Mouse (Mus musculus) embryonic facial prominence, embryonic 13.5 days (tissue): ENCODE results near the gene Krt23. TPM values are rescaled to one million over a fixed set of nuclear protein-coding genes. Genes with fewer than 3 reads are reported as not detected.

Experiments
- ATAC-seq: fragments of 200-750 bp; cut with Nextera tagmentation; 2 replicates; pipeline ENCODE4 v1.8.0; 2017; ENCODE audit warnings: low read depth; ENCODE audit not compliant: insufficient number of reproducible peaks, insufficient read depth, low FRiP score, low TSS enrichment
- H3K27ac ChIP-seq: fragments of 300-500 bp; sonication (generic); 2 replicates; pipeline ENCODE4 v1.5.1; 2015; ENCODE audit warnings: moderate library complexity, mild to moderate bottlenecking, inconsistent platforms
- H3K27me3 ChIP-seq: fragments of 300-500 bp; sonication (generic); 2 replicates; pipeline ENCODE4 v1.6.1; 2015; ENCODE audit warnings: mild to moderate bottlenecking, inconsistent platforms
- H3K36me3 ChIP-seq: fragments of 300-500 bp; sonication (generic); 2 replicates; pipeline ENCODE4 v1.6.1; 2015; ENCODE audit warnings: mild to moderate bottlenecking, inconsistent platforms
- H3K4me1 ChIP-seq: fragments of 300-500 bp; sonication (generic); 2 replicates; pipeline ENCODE4 v1.6.1; 2015; ENCODE audit warnings: inconsistent platforms
- H3K4me2 ChIP-seq: fragments of 300-500 bp; sonication (generic); 2 replicates; pipeline ENCODE4 v1.6.1; 2015; ENCODE audit warnings: moderate library complexity, mild to moderate bottlenecking, inconsistent platforms
- H3K4me3 ChIP-seq: fragments of 300-500 bp; sonication (generic); 2 replicates; pipeline ENCODE4 v1.5.1; 2015; ENCODE audit warnings: mild to moderate bottlenecking, inconsistent platforms
- H3K9ac ChIP-seq: fragments of 300-500 bp; sonication (generic); 2 replicates; pipeline ENCODE4 v1.6.1; 2015; ENCODE audit warnings: mild to moderate bottlenecking, inconsistent platforms
- H3K9me3 ChIP-seq: fragments of 300-500 bp; sonication (generic); 2 replicates; pipeline ENCODE4 v1.6.1; 2016; ENCODE audit warnings: inconsistent platforms
- WGBS: fragments of 180-500 bp; shearing (Covaris S2); methylation state at CpG from one replicate; pipeline ENCODE4 v1.1.7; 2015; ENCODE audit warnings: mixed read lengths; 5-methylcytosine and 5-hydroxymethylcytosine counted together
- polyA plus RNA-seq: library from polyadenylated mRNA; unstranded; fragments of >200 nt; fragmentation: Nextera tagmentation; extraction: Ambion mirVana; gene quantifications from 2 replicates; pipeline ENCODE4 v1.2.1, GENCODE M21; 2015

Krt23 gene
- polyA plus RNA-seq, 1 experiment from 2014 or later: 5.1 TPM

- no peak overlapping the region for H3K27ac ChIP-seq
- H3K27me3 ChIP-seq: no peaks in the 10 kb centered on the region
- no peak overlapping the region for H3K4me3 ChIP-seq
- no peak overlapping the region for H3K4me2 ChIP-seq
- H3K4me1 ChIP-seq: no peaks in the 10 kb centered on the region
- H3K9ac ChIP-seq: no peak overlapping the region
- H3K36me3 ChIP-seq: no peaks in the 10 kb centered on the region
- no peak for ATAC-seq
- H3K9me3 ChIP-seq: no peaks in the 10 kb centered on the region
- WGBS: 77% methylated on average over 6 of the region's 6 CpGs
Measured at GRCm38 (mm10) chr11:99473433-99473832, 19.5 kb downstream of the Krt23 start.

DNA sequence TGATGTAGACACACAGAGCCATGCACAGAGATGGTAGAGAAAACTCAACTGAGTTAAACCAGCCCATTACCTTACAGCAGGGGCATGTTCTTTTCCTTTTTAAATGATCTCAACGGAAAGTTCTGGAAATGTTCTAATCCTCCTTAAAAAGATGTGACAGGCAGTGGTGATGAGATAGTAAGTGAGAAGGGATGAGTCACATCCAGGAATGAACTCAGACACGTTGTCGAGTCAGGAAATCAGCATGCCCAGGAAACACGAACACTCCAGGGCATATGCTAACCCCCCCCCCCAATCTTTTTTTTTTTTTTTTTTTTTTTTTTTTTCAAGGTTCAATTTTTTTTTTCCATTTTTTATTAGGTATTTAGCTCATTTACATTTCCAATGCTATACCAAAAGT is 20.5 kb downstream of the Krt23 start:
- Histone ChIP-seq H3K4me2 (no peak overlapping the region), H3K4me3 (no peak overlapping the region), H3K27ac (no peak overlapping the region), H3K36me3 (no peaks in the 10 kb centered on the region), H3K27me3 (no peaks in the 10 kb centered on the region), H3K9me3 (no peaks in the 10 kb centered on the region), H3K4me1 (no peaks in the 10 kb centered on the region), H3K9ac (no peak overlapping the region)
- ATAC-seq: no peak
- WGBS: 59% methylated on average over 4 of the region's 4 CpGs

- no peak for ATAC-seq
- H3K9me3 ChIP-seq: no peaks in the 10 kb centered on the region
- H3K27ac ChIP-seq: no peak overlapping the region
- H3K4me3 ChIP-seq: no peak overlapping the region
- no peaks in the 10 kb centered on the region for H3K36me3 ChIP-seq
- 92% methylated on average over 6 of the region's 6 CpGs for WGBS
- no peaks in the 10 kb centered on the region for H3K4me1 ChIP-seq
- H3K9ac ChIP-seq: no peak overlapping the region
- H3K4me2 ChIP-seq: no peak overlapping the region
- no peaks in the 10 kb centered on the region for H3K27me3 ChIP-seq
Measured at GRCm38 (mm10) chr11:99471946-99472345, 21.0 kb downstream of the Krt23 start.

DNA sequence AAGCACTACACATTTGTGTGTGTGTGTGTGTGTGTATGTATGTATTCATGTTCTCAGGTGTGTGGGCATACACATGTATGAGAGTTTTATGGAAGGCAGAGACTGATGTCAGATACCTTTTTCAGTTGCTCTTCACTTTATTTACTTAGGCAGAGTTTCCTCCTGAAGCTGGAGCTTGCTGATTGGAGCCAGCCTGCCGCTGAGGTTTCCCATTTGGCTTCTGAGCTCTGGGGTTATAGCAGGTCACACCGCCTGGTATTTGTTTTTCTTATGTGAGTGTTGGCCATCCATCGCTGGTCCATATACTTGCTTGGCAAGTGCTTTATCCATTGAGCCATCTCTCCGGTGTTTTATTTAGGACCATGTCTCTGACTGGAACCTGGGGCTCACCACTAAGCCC is 23.7 kb downstream of the Krt23 start:
- 86% methylated on average over 4 of the region's 4 CpGs for WGBS
- Histone ChIP-seq H3K4me1 (0 out of 2 replicates have a peak, but pooled peaks cover 2% of the 10 kb centered on the region), H3K27me3 (no peaks in the 10 kb centered on the region), H3K4me2 (no peak overlapping the region), H3K9me3 (no peaks in the 10 kb centered on the region), H3K36me3 (no peaks in the 10 kb centered on the region), H3K4me3 (no peak overlapping the region), H3K9ac (no peak overlapping the region), H3K27ac (no peak overlapping the region)
- no peak for ATAC-seq

GRCm38 (mm10) chr11:99468566-99468965 is 24.4 kb downstream of the Krt23 start:
- 69% methylated on average over 11 of the region's 11 CpGs for WGBS
- no peaks in the 10 kb centered on the region for H3K36me3 ChIP-seq
- no peak overlapping the region for H3K27ac ChIP-seq
- no peak overlapping the region for H3K4me3 ChIP-seq
- ATAC-seq: no peak
- H3K27me3 ChIP-seq: no peaks in the 10 kb centered on the region
- H3K9me3 ChIP-seq: no peaks in the 10 kb centered on the region
- no peak overlapping the region for H3K9ac ChIP-seq
- 0 out of 2 replicates have a peak, but pooled peaks cover 2% of the 10 kb centered on the region for H3K4me1 ChIP-seq
- no peak overlapping the region for H3K4me2 ChIP-seq

DNA sequence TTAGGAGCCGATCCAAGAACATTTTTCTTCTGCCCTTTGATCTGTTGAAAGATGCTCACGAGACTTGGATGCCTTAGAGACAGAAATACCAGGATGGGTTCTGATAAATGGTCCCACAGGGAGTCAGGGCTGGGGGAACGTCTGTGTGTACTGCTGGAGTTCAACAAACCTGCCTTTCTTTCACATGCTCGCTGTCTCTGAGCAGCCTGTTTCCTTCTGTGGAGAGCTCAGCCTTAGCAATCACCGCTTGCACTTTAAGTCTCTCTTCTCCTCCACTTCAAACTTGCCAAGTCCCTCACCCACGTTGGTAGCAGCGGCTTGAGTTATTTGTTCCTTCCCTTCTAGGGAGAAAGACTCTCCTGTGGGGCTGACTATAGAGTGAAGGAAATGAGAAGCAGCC is 26.6 kb downstream of the Krt23 start:
- Histone ChIP-seq H3K4me3 (no peak overlapping the region), H3K36me3 (no peaks in the 10 kb centered on the region), H3K27me3 (0 out of 2 replicates have a peak, but pooled peaks cover 4% of the 10 kb centered on the region), H3K4me2 (no peak overlapping the region), H3K4me1 (0 out of 2 replicates have a peak, but pooled peaks cover 2% of the 10 kb centered on the region), H3K27ac (no peak overlapping the region), H3K9me3 (no peaks in the 10 kb centered on the region), H3K9ac (no peak overlapping the region)
- WGBS: 22% methylated on average over 7 of the region's 7 CpGs
- no peak for ATAC-seq

- H3K9me3 ChIP-seq: no peaks in the 10 kb centered on the region
- 0 out of 2 replicates have a peak, but pooled peaks cover 4% of the 10 kb centered on the region for H3K27me3 ChIP-seq
- H3K4me2 ChIP-seq: no peak overlapping the region
- 0 out of 2 replicates have a peak, but pooled peaks cover 2% of the 10 kb centered on the region for H3K4me1 ChIP-seq
- 4% methylated on average over 5 of the region's 5 CpGs for WGBS
- H3K36me3 ChIP-seq: no peaks in the 10 kb centered on the region
- H3K27ac ChIP-seq: no peak overlapping the region
- H3K4me3 ChIP-seq: no peak overlapping the region
- no peak for ATAC-seq
- H3K9ac ChIP-seq: no peak overlapping the region
Measured at GRCm38 (mm10) chr11:99464836-99465235, 28.1 kb downstream of the Krt23 start.

DNA sequence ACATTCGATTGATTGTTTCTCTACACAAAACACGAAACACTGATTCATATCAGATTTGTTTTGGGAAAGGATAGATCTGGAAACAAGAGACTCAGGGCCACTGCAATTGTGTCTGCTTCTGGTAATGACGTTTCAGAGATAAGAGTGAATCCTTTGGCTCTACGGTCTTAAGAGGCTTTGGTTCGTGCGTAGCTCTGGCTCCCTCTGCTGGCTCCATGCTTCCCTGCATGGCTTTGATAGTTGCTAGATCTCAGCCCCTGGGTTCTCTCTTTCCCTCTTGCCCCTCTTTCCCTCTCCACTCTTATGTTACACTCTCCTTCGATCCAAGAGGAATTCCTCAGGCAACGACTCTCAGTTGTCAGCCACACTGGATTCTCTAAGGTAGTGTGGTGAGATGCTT is 29.8 kb downstream of the Krt23 start:
- no peaks in the 10 kb centered on the region for H3K36me3 ChIP-seq
- H3K4me3 ChIP-seq: no peak overlapping the region
- H3K27me3 ChIP-seq: 0 out of 2 replicates have a peak, but pooled peaks cover 4% of the 10 kb centered on the region
- no peaks in the 10 kb centered on the region for H3K9me3 ChIP-seq
- H3K4me2 ChIP-seq: no peak overlapping the region
- no peak overlapping the region for H3K27ac ChIP-seq
- H3K4me1 ChIP-seq: 0 out of 2 replicates have a peak, but pooled peaks cover 2% of the 10 kb centered on the region
- 9% methylated on average over 8 of the region's 8 CpGs for WGBS
- no peak overlapping the region for H3K9ac ChIP-seq
- ATAC-seq: no peak

- Histone ChIP-seq H3K9ac (no peak overlapping the region), H3K36me3 (no peaks in the 10 kb centered on the region), H3K4me1 (0 out of 2 replicates have a peak, but pooled peaks cover 2% of the 10 kb centered on the region), H3K9me3 (no peaks in the 10 kb centered on the region), H3K4me3 (no peak overlapping the region), H3K4me2 (no peak overlapping the region), H3K27me3 (0 out of 2 replicates have a peak, but pooled peaks cover 4% of the 10 kb centered on the region), H3K27ac (no peak overlapping the region)
- ATAC-seq: no peak
- 73% methylated on average over 7 of the region's 7 CpGs for WGBS
Measured at GRCm38 (mm10) chr11:99461736-99462135, 31.2 kb downstream of the Krt23 start.

DNA sequence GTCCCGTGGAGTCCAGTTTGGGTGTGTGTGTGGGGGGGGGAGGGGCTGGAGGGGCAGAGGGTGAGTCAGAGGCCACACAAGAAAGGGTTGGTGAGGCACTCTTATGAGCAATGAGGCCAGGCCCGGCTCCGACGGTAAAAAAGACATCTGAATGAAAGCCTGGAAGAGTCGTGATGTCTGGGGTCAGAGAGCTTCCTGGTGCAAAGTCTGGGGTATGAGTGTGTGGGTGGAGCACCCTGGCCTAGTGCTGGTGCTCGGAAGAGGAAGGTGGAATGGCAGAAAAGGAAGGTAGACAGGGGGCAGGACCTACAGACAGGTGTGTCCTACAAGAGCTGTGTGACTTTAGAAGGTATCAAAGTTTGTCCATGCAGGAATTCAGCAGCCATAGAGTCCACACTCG is 34.0 kb downstream of the Krt23 start:
- Histone ChIP-seq H3K4me1 (no peaks in the 10 kb centered on the region), H3K36me3 (no peaks in the 10 kb centered on the region), H3K9ac (no peak overlapping the region), H3K9me3 (no peaks in the 10 kb centered on the region), H3K27me3 (0 out of 2 replicates have a peak, but pooled peaks cover 4% of the 10 kb centered on the region), H3K4me2 (no peak overlapping the region), H3K4me3 (no peak overlapping the region), H3K27ac (no peak overlapping the region)
- ATAC-seq: no peak
- 68% methylated on average over 7 of the region's 7 CpGs for WGBS

DNA sequence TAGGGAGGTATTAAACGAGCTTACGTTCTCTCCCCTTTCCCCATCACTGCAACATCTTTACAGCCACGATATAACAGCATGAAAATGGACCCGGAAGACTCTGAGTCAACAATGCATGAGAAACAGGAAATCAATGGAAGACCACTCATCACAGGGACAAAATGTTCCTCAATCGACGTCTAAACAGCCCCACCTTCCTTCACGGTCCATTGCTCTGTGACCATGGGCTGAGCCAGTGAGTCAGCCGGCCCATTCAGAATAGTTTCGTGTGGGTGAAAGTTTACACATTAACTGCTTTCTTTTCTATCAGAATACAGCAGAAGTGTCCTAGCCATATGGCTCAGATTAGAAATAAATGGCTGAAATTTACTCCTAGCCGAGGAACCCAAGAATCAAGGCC is 38.2 kb downstream of the Krt23 start:
- Histone ChIP-seq H3K9ac (no peak overlapping the region), H3K36me3 (no peaks in the 10 kb centered on the region), H3K4me1 (no peaks in the 10 kb centered on the region), H3K4me3 (no peak overlapping the region), H3K27ac (no peak overlapping the region), H3K27me3 (no peaks in the 10 kb centered on the region), H3K9me3 (no peaks in the 10 kb centered on the region), H3K4me2 (no peak overlapping the region)
- 77% methylated on average over 10 of the region's 10 CpGs for WGBS
- ATAC-seq: no peak

- H3K27me3 ChIP-seq: no peaks in the 10 kb centered on the region
- H3K9ac ChIP-seq: no peak overlapping the region
- H3K4me3 ChIP-seq: no peak overlapping the region
- H3K27ac ChIP-seq: no peak overlapping the region
- ATAC-seq: no peak
- H3K9me3 ChIP-seq: no peaks in the 10 kb centered on the region
- no peaks in the 10 kb centered on the region for H3K4me1 ChIP-seq
- WGBS: 81% methylated on average over 4 of the region's 4 CpGs
- H3K4me2 ChIP-seq: no peak overlapping the region
- H3K36me3 ChIP-seq: no peaks in the 10 kb centered on the region
Measured at GRCm38 (mm10) chr11:99454044-99454443, 38.9 kb downstream of the Krt23 start.
